Mouse (Mus musculus): ENCODE measurements at regions not wholly inside any gene's neighbourhood (a gene's known extent, or its start where the extent isn't known, plus 50 kb on each side); places are given as distances from the start of the nearest gene placed in this dataset.
A peak's percentile ranks its signal among the peaks of the same experiment; 100 is the strongest.
"Not testable (repeated sequence)": the region's sequence is repeated elsewhere in the genome, so short reads cannot be mapped to it uniquely, and the experiment has no call there.

GRCm38 (mm10) chr13:32454419-32455146, 116.0 kb upstream of the Gmds start:
- DNase-seq (ENCODE audit: low spot score in 2 of 2): no peak

DNA sequence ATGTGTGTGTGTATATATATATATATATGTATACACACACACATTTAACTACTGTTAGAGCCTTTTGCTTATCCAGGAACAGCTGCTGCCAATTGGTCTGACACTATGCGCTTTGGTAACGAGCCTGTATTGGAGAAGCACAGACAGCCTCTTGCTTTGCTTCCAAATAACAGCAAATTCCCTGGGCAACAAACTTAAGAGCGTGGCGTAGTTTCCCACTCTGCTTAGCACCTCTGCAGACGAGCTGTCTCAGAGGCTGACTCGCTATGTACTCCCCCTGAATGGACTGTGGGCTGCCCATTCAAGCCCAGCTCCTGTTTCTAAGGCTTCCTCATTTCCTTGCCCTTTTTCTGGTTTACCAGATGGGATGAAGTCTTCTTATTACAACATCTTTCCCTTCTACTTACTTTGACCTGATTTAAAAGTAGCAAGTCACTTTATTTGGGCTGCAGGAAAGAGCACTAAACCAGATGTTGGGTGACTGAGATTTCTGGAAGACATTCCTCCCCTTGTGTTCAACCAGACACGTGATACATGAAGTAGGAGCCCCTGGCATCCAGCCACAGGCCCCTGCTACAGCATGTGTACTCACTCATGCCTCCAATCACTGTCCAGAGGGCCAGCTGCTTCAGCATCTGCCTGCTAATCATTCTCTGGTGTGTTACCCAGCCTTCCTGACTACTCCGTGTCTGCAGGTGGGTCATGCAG, 111.3 kb upstream of the Gmds start:
- DNase-seq (ENCODE audit: low spot score in 2 of 2): peak in 1 of 2 experiments; percentile 28

GRCm38 (mm10) chr13:32444531-32444930, 106.0 kb upstream of the Gmds start:
- DNase-seq (ENCODE audit: low spot score in 2 of 2): no peak

DNA sequence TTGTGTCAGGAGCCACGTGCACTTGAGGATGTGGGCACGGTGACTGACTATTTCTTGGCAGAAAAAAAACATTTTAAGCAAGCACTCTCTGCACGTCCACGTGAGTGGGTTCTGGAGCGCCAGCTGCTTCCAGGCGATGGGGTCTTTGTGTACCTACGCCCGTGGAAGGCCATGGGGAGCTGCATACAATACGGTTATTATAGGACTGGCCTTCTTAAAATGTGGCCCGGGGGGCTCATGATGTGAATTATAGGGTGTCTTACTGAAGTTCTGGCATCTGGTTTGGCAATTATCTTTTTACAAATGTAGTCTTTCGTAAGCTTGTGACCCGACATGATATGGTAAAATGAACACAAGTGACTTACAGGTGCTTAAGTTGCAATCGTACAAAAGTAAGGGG, 103.5 kb upstream of the Gmds start:
- no peak for DNase-seq (ENCODE audit: low spot score in 2 of 2)

DNA sequence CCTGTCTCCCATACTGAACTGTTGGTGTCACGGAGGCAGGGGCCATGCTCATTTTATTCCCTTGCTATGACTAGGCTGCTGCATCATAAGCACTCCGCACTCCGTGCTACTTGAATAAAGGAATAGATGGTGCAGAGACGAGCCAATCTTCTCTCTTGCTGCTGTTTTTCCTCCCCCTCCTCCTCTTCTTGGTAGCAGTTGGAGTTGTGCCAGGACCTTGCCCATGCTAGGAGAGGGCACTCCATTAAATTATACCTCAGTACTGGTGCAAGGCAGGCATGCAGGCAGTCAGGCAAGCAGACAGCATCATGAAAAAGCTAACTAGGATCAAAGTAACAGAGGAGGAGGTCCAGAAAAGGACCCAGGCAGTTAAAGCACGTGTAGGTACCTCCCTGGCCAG, 96.6 kb upstream of the Gmds start:
- no peak for DNase-seq (ENCODE audit: low spot score in 2 of 2)

DNA sequence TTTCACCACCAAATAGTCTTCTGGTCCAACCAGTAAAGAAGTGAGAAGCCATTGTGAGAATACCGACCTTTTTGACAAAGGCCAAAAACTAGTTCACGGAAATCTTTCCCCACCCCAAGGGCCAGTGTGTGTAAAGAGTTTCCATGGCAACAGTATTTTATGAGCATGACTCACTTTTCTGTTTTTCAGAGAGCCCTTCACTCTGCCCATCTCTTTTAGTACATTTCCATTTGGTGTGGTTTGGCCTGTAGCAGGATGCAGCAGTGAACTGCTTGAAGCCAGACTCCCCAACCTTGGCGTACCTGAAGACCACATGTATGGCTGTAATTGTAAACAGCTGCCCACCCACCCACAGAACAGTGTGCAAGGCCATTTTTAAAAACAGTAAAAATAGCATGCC, 89.9 kb upstream of the Gmds start:
- DNase-seq (ENCODE audit: low spot score in 2 of 2): no peak

DNA sequence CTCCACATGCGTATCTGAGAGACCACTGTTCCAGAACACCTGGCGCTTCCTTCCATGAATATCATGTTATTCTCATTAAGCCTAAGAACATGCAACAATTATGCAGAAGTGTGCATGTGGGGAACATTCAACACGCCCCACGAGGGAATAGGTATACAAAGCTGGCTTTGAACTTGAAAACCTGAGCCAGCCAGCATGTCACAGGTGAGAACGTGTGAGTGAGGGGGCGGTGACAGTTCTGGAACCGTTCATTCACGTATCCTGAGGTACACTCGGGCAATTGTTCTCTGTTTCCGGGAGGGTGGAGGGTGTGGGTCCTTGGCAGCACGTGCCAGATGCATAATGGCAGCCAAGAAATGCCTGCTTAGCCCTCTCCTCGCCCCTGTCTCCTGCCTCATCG, 88.4 kb upstream of the Gmds start:
- no peak for DNase-seq (ENCODE audit: low spot score in 2 of 2)

- no peak for DNase-seq (ENCODE audit: low spot score in 2 of 2)
These were observed 87.7 kb upstream of the Gmds start for GRCm38 (mm10) chr13:32426199-32426598.

DNA sequence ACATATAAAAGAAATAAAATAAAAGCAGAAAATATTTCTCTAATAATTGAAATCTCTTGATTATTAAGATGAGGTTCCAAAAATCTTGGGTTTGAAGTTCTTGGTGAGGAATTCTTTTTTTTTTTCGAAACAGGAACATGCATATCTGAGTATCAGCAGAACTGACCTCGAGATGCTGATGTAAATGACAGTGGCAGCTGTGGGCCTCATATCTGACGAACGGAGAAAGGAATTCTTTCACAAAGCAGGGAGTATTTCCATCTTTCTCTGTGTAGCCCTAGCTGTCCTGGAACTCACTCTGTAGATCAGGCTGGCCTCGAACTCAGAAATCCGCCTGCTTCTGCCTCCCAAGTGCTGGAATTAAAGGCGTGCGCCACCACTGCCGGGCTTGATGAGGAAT, 86.0 kb upstream of the Gmds start:
- not testable (repeated sequence) for DNase-seq (ENCODE audit: low spot score in 2 of 2)

GRCm38 (mm10) chr13:32422485-32422884, 83.9 kb upstream of the Gmds start:
- DNase-seq (ENCODE audit: low spot score in 2 of 2): no peak

DNA sequence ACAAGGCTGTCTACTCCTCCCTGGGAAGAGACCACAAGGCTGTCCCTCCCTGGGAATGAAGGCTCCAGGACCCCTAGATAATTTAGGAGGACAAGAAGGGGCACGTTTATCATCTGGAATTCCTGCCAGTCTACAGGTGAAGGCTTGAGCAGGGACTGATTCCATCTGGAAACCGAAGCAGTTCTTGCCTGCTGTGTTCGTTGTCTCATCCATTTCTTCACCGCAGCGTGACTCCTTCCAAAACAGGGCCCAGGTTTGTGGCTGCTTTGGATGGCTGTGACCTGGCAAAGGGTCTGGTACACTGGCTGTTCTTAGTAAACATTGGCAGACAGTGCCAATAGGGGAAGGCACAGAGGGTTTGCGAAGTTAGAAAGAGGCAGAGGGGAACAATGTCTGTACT, 80.8 kb upstream of the Gmds start:
- no peak for DNase-seq (ENCODE audit: low spot score in 2 of 2)

GRCm38 (mm10) chr13:32418655-32419054, 80.1 kb upstream of the Gmds start:
- peak in 1 of 2 experiments; percentile 31 for DNase-seq (ENCODE audit: low spot score in 2 of 2)

DNA sequence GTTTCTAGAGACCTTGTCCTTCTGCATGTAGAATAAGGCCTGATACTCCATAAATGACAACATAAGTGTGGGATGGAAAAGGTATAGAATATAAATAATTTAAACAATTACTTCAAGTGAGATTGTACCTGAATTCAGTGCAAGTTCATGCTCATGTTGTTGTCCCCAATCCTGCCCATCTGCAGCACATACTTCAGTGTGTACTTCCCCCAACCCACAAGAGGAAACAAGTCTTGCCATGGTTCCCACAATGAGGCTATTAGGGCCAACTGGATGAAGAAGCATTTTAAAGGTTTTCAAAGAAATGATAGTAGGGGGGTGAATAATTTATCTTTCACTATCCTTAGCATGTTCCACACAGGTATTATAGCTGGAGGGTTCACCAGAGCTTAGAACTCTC, 79.4 kb upstream of the Gmds start:
- no peak for DNase-seq (ENCODE audit: low spot score in 2 of 2)

DNA sequence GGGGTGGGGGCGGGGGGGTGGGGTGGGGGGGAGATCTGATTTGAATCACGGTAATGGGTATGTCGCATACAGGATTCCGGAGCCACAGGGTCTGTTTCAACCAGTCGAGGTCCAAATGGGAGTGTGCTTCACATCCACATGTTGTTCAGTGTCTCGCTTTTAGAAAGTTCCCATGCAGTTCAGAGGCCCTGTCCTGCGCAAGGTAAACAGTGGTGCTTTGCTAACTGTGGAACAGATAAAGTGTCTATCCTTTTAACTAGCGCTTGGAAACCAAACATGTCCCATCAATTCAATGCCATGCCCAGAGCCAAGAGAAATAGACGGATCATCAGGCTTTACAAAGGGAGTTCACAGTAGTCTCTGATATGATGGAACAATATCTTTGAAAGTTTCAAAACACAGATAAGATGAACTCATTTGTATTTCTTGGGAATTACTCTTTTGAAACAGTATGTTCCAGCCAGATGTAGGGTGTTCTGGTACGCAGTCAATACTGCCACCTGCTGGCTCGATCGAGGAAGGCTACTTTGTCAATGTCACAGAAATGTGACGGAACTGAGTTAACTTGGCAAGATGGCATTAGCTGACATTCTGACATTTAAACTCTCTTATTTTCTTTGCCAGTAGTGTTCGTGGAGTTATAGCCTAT, 72.9 kb upstream of the Gmds start:
- DNase-seq (ENCODE audit: low spot score in 2 of 2): peak; percentile 64 to 71

DNA sequence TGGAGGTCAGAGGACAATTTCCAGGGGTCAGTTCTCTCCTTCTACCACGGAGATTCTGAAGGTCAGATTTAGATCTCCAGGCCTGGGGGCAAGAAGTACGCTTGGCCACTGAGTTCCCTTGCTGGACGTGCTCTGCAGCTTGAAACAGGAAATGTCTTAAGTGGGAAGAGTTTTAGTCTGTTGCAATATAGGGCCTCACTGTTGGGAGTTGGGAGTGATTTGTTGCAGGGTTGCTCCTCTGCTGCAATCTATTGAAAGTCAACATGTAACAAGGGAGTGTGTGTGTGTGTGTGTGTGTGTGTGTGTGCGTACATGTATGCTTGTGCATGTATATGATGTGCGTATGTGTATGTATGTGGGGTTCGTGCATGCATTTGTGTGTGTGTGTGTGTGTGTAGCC, 71.5 kb upstream of the Gmds start:
- no peak for DNase-seq (ENCODE audit: low spot score in 2 of 2)

DNA sequence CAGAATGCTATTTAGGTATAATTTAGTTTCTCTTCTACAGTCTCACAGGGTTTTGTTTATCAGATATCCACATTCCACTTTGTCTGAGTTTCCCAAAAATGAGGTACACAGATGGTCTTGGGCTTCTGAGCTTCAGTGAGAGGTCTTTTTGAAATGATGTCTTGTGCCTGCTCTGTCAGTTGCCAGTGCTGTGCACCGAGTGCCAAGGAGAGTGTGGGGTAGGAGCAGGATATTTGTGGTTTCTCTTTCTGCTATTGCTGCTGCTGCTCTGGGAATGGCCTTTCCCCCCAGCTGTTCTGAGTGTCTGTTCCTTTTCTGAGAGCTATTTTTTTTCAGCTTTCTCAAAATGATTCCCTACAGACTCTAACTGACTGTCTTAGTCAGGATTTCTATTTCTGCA, 60.1 kb upstream of the Gmds start:
- DNase-seq (ENCODE audit: low spot score in 2 of 2): no peak
